Mouse (Mus musculus): Measurements from ENCODE around the gene Gm14851. TPM values are rescaled to one million over a fixed set of nuclear protein-coding genes. Genes with fewer than 3 reads are reported as not detected.
"Not testable (repeated sequence)": the region's sequence is repeated elsewhere in the genome, so short reads cannot be mapped to it uniquely, and the experiment has no call there.

The Gm14851 gene
- polyA plus RNA-seq (2017; shearing (Covaris generic)), result not detected

- not testable (repeated sequence) for ATAC-seq
These were observed at the start of gene Gm14851 for GRCm38 (mm10) chr8:21095950-21096349. Gene Gm14851 (minus strand): TSS chr8:21096050.

- ATAC-seq, result not testable (repeated sequence)
These were observed 38.5 kb upstream of the Gm14851 start, which contains the start of gene Defa30 for GRCm38 (mm10) chr8:21134342-21134741. Gene Defa30 (plus strand): TSS chr8:21134642.

- no peak for ATAC-seq
These were observed 2.7 kb downstream of the Gm14851 start for GRCm38 (mm10) chr8:21093106-21093505.

GRCm38 (mm10) chr8:21084142-21084541 lies 11.7 kb downstream of the Gm14851 start, which contains the start of gene Defa25:
Gene Defa25 (plus strand): TSS chr8:21084442.
- not testable (repeated sequence) for ATAC-seq

- not testable (repeated sequence) for ATAC-seq
These were observed 31.1 kb downstream of the Gm14851 start, which contains the start of gene Defa35 for GRCm38 (mm10) chr8:21064738-21065137. Gene Defa35 (plus strand): TSS chr8:21065038.

GRCm38 (mm10) chr8:21054747-21055146 lies 41.1 kb downstream of the Gm14851 start, which contains the start of gene Defa23:
Gene Defa23 (plus strand): TSS chr8:21055047.
- not testable (repeated sequence) for ATAC-seq

Other genes starting within 250 kb of the Gm14851 start
- not detected for gene Defb33, start 203.4 kb downstream of the Gm14851 start, polyA plus RNA-seq (2017; shearing (Covaris generic))
- gene Gm15056, start 193.4 kb downstream of the Gm14851 start, polyA plus RNA-seq (2017; shearing (Covaris generic)), result not detected
- not detected for gene Gm6040, start 174.0 kb downstream of the Gm14851 start, polyA plus RNA-seq (2017; shearing (Covaris generic))
- not detected for gene AY761185, start 151.3 kb downstream of the Gm14851 start, polyA plus RNA-seq (2017; shearing (Covaris generic))
- not detected for gene Defa21, start 70.5 kb downstream of the Gm14851 start, polyA plus RNA-seq (2017; shearing (Covaris generic))
- gene Defa23, start 41.0 kb downstream of the Gm14851 start, polyA plus RNA-seq (2017; shearing (Covaris generic)), result not detected
- gene Defa35, start 31.0 kb downstream of the Gm14851 start, polyA plus RNA-seq (2017; shearing (Covaris generic)), result not detected
- not detected for gene Defa25, start 11.6 kb downstream of the Gm14851 start, polyA plus RNA-seq (2017; shearing (Covaris generic))
- gene Defa30, start 38.6 kb upstream of the Gm14851 start, polyA plus RNA-seq (2017; shearing (Covaris generic)), result not detected
- gene Defa22, start 66.2 kb upstream of the Gm14851 start, polyA plus RNA-seq (2017; shearing (Covaris generic)), result not detected
- not detected for gene Defa31, start 95.6 kb upstream of the Gm14851 start, polyA plus RNA-seq (2017; shearing (Covaris generic))
- not detected for gene Gm15293, start 105.5 kb upstream of the Gm14851 start, polyA plus RNA-seq (2017; shearing (Covaris generic))
- not detected for gene Gm15292, start 153.7 kb upstream of the Gm14851 start, polyA plus RNA-seq (2017; shearing (Covaris generic))
- gene Defa27, start 219.5 kb upstream of the Gm14851 start, polyA plus RNA-seq (2017; shearing (Covaris generic)), result not detected
- not detected for gene Defa29, start 231.0 kb upstream of the Gm14851 start, polyA plus RNA-seq (2017; shearing (Covaris generic))

All from inflammation-experienced regulatory T-cells, adult 6 months (primary cell).